Mouse (Mus musculus): Measurements from ENCODE around the gene Mthfsd.
A peak's percentile ranks its signal among the peaks of the same experiment; 100 is the strongest.

Gene Mthfsd

GRCm38 (mm10) chr8:121120456-121121419, 12.5 kb upstream of the Mthfsd start:
- no peak for DNase-seq

GRCm38 (mm10) chr8:121119635-121120455, 11.7 kb upstream of the Mthfsd start:
- DNase-seq, result no peak

GRCm38 (mm10) chr8:121118634-121119420, 10.6 kb upstream of the Mthfsd start:
- DNase-seq, result no peak

- DNase-seq, result no peak
These were observed 9.7 kb upstream of the Mthfsd start for GRCm38 (mm10) chr8:121117906-121118305.

- no peak for DNase-seq
These were observed 9.0 kb upstream of the Mthfsd start for GRCm38 (mm10) chr8:121117186-121117651.

- no peak for DNase-seq
These were observed 8.5 kb upstream of the Mthfsd start for GRCm38 (mm10) chr8:121116591-121117185.

GRCm38 (mm10) chr8:121115948-121116347, 7.8 kb upstream of the Mthfsd start, which contains the start of gene Foxc2:
Gene Foxc2 (plus strand): TSS chr8:121116171.
- peak; percentile 93 for DNase-seq

- no peak for DNase-seq
These were observed 6.9 kb upstream of the Mthfsd start for GRCm38 (mm10) chr8:121115136-121115535.

GRCm38 (mm10) chr8:121113261-121113660, 5.1 kb upstream of the Mthfsd start:
- DNase-seq, result peak; percentile 96

GRCm38 (mm10) chr8:121111145-121111907, 3.1 kb upstream of the Mthfsd start:
- no peak for DNase-seq

GRCm38 (mm10) chr8:121108657-121109056, 465 bp upstream of the Mthfsd start:
- DNase-seq, result no peak

GRCm38 (mm10) chr8:121104049-121104818, 4.0 kb downstream of the Mthfsd start:
- DNase-seq, result peak; percentile 88

GRCm38 (mm10) chr8:121093496-121093895, 14.7 kb downstream of the Mthfsd start:
- no peak for DNase-seq

- peak; percentile 92 for DNase-seq
These were observed 15.6 kb downstream of the Mthfsd start for GRCm38 (mm10) chr8:121092627-121093026.

- DNase-seq, result no peak
These were observed 16.1 kb downstream of the Mthfsd start for GRCm38 (mm10) chr8:121092141-121092540.

GRCm38 (mm10) chr8:121090716-121091115, 17.5 kb downstream of the Mthfsd start:
- peak; percentile 59 for DNase-seq

GRCm38 (mm10) chr8:121089631-121090380, 18.4 kb downstream of the Mthfsd start:
- DNase-seq, result peak; percentile 60

- DNase-seq, result peak; percentile 64
These were observed 19.1 kb downstream of the Mthfsd start for GRCm38 (mm10) chr8:121088871-121089630.

- no peak for DNase-seq
These were observed 19.9 kb downstream of the Mthfsd start for GRCm38 (mm10) chr8:121088281-121088680.
